Mouse (Mus musculus) MEL (cell line): ENCODE data around the gene Gp9. TPM values are rescaled to one million over a fixed set of nuclear protein-coding genes. Genes with fewer than 3 reads are reported as not detected.

Source experiments
- DNase-seq: peaks from one replicate; pipeline ENCODE4 v3.0.0; 2011; ENCODE audit warnings: low read depth, low spot score
- H3K27ac ChIP-seq: 2 replicates; pipeline ENCODE4 v1.5.1; 2012; ENCODE audit warnings: low read depth, mild to moderate bottlenecking, control low read depth, low read length, moderate library complexity; ENCODE audit not compliant: control insufficient read depth
- H3K27me3 ChIP-seq, 2 experiments: fragments of 150-350 bp in 1 of 2; sonication (generic) in 1 of 2; 2 replicates each; pipeline ENCODE4 v1.6.1; 2012; ENCODE audit warnings: low read length in 2 of 2, mild to moderate bottlenecking in 2 of 2, improper control_type of control experiment in 1 of 2, moderate library complexity in 1 of 2; ENCODE audit not compliant: insufficient read depth in 2 of 2, control insufficient read depth in 1 of 2
- H3K36me3 ChIP-seq, 2 experiments: 2 replicates each; pipeline ENCODE4 v1.6.1; 2012 to 2014; ENCODE audit warnings: low read length in 2 of 2, improper control_type of control experiment in 1 of 2, inconsistent platforms in 1 of 2, mild to moderate bottlenecking in 1 of 2; ENCODE audit not compliant: insufficient read depth in 2 of 2, control insufficient read depth in 1 of 2
- H3K4me1 ChIP-seq, 2 experiments: fragments of 150-350 bp in 1 of 2; sonication (generic) in 1 of 2; 2 replicates each; pipeline ENCODE4 v1.6.1; 2012; ENCODE audit warnings: low read length in 2 of 2, improper control_type of control experiment in 1 of 2, mild to moderate bottlenecking in 1 of 2; ENCODE audit not compliant: insufficient read depth in 2 of 2, control insufficient read depth in 1 of 2
- H3K4me3 ChIP-seq, 2 experiments: fragments of 150-350 bp in 1 of 2; sonication (generic) in 1 of 2; 2 replicates each; pipeline ENCODE4 v1.5.1; 2012; ENCODE audit warnings: low read depth in 2 of 2, low read length in 2 of 2, mild to moderate bottlenecking in 2 of 2, moderate library complexity in 2 of 2, control low read depth in 1 of 2, improper control_type of control experiment in 1 of 2; ENCODE audit not compliant: control insufficient read depth in 1 of 2, insufficient read depth in 1 of 2
- H3K79me2 ChIP-seq: 2 replicates; pipeline ENCODE4 v1.6.1; 2012; ENCODE audit warnings: mild to moderate bottlenecking, low read length, moderate library complexity; ENCODE audit not compliant: control insufficient read depth, poor library complexity, insufficient read depth
- H3K9ac ChIP-seq: 2 replicates; pipeline ENCODE4 v1.6.1; 2012; ENCODE audit warnings: low read depth, mild to moderate bottlenecking, control low read depth, low read length, moderate library complexity; ENCODE audit not compliant: control insufficient read depth, poor library complexity, severe bottlenecking
- H3K9me3 ChIP-seq: fragments of 150-350 bp; sonication (generic); replicated peaks from 2 replicates; pipeline ENCODE4 v1.6.1; 2012; ENCODE audit warnings: mild to moderate bottlenecking, low read length, improper control_type of control experiment, moderate library complexity; ENCODE audit not compliant: insufficient read depth
- CHD1 ChIP-seq: IDR thresholded peaks from 2 replicates; pipeline ENCODE4 v1.6.1; 2012; ENCODE audit warnings: low read depth, mild to moderate bottlenecking, inconsistent platforms, low read length, improper control_type of control experiment
- CHD2 ChIP-seq: IDR thresholded peaks from 2 replicates; pipeline ENCODE4 v1.6.1; 2011; ENCODE audit warnings: low read length, improper control_type of control experiment
- CTCF ChIP-seq, 3 experiments: IDR thresholded peaks in 2 of 3; conservative IDR thresholded peaks in 1 of 3; 2 replicates each; pipeline ENCODE4 v1.5.1; 2011 to 2012; ENCODE audit warnings: low read length in 3 of 3, low read depth in 2 of 3, mild to moderate bottlenecking in 2 of 3, improper control_type of control experiment in 1 of 3, inconsistent platforms in 1 of 3, mixed read lengths in 1 of 3, moderate library complexity in 1 of 3; ENCODE audit not compliant: control insufficient read depth in 1 of 3, insufficient read depth in 1 of 3, poor library complexity in 1 of 3, severe bottlenecking in 1 of 3
- ELF1 ChIP-seq: IDR thresholded peaks from 2 replicates; pipeline ENCODE4 v1.6.1; 2014; ENCODE audit warnings: low read depth, mild to moderate bottlenecking, inconsistent platforms, low read length, improper control_type of control experiment, moderate library complexity
- EP300 ChIP-seq, 2 experiments: IDR thresholded peaks; 2 replicates each; pipeline ENCODE4 v1.6.1; 2011; ENCODE audit warnings: improper control_type of control experiment in 2 of 2, low read length in 2 of 2, low read depth in 1 of 2, mild to moderate bottlenecking in 1 of 2
- ETS1 ChIP-seq: IDR thresholded peaks from 2 replicates; pipeline ENCODE4 v1.6.1; 2012; ENCODE audit warnings: low read depth, mild to moderate bottlenecking, inconsistent platforms, low read length, improper control_type of control experiment, moderate library complexity
- GABPA ChIP-seq: IDR thresholded peaks from 2 replicates; pipeline ENCODE4 v1.6.1; 2012; ENCODE audit warnings: low read depth, mild to moderate bottlenecking, inconsistent platforms, low read length, improper control_type of control experiment, moderate library complexity
- HCFC1 ChIP-seq: IDR thresholded peaks from 2 replicates; pipeline ENCODE4 v1.6.1; 2012; ENCODE audit warnings: low read depth, mild to moderate bottlenecking, inconsistent platforms, low read length, improper control_type of control experiment, moderate library complexity
- JUND ChIP-seq: IDR thresholded peaks from 2 replicates; pipeline ENCODE4 v1.6.1; 2011; ENCODE audit warnings: low read depth, mild to moderate bottlenecking, improper control_type of control experiment, low read length
- KAT2A ChIP-seq: conservative IDR thresholded peaks from 2 replicates; pipeline ENCODE4 v1.6.1; 2012; ENCODE audit warnings: low read depth, low read length, improper control_type of control experiment, inconsistent platforms
- MAFK ChIP-seq: IDR thresholded peaks from 2 replicates; pipeline ENCODE4 v1.6.1; 2011; ENCODE audit warnings: low read depth, mild to moderate bottlenecking, low read length, improper control_type of control experiment, borderline replicate concordance
- MAZ ChIP-seq: IDR thresholded peaks from 2 replicates; pipeline ENCODE4 v1.6.1; 2012; ENCODE audit warnings: low read depth, mild to moderate bottlenecking, inconsistent platforms, low read length, improper control_type of control experiment
- MEF2A ChIP-seq: IDR thresholded peaks from 2 replicates; pipeline ENCODE4 v1.6.1; 2014; ENCODE audit warnings: low read depth, mild to moderate bottlenecking, inconsistent platforms, low read length, improper control_type of control experiment; ENCODE audit not compliant: poor library complexity, insufficient replicate concordance, severe bottlenecking; ENCODE audit errors: extremely low read depth
- MXI1 ChIP-seq: IDR thresholded peaks from 2 replicates; pipeline ENCODE4 v1.6.1; 2011; ENCODE audit warnings: mild to moderate bottlenecking, low read depth, low read length, improper control_type of control experiment
- MYB ChIP-seq: IDR thresholded peaks from 2 replicates; pipeline ENCODE4 v1.6.1; 2011; ENCODE audit warnings: mild to moderate bottlenecking, low read depth, low read length, improper control_type of control experiment
- POLR2AphosphoS5 ChIP-seq: IDR thresholded peaks from 2 replicates; pipeline ENCODE4 v1.6.1; 2012; ENCODE audit warnings: low read depth, borderline replicate concordance, mild to moderate bottlenecking, inconsistent platforms, low read length, moderate library complexity, mixed read lengths
- RAD21 ChIP-seq: IDR thresholded peaks from 2 replicates; pipeline ENCODE4 v1.6.1; 2011; ENCODE audit warnings: mild to moderate bottlenecking, low read depth, low read length, improper control_type of control experiment
- SIN3A ChIP-seq: IDR thresholded peaks from 2 replicates; pipeline ENCODE4 v1.6.1; 2012; ENCODE audit warnings: low read length, improper control_type of control experiment, inconsistent platforms
- UBTF ChIP-seq: IDR thresholded peaks from 2 replicates; pipeline ENCODE4 v1.6.1; 2012; ENCODE audit warnings: low read depth, mild to moderate bottlenecking, inconsistent platforms, low read length, improper control_type of control experiment, moderate library complexity, borderline replicate concordance; ENCODE audit not compliant: insufficient read depth
- USF2 ChIP-seq, 2 experiments: IDR thresholded peaks; 2 replicates each; pipeline ENCODE4 v1.6.1; 2011 to 2012; ENCODE audit warnings: improper control_type of control experiment in 2 of 2, low read length in 2 of 2, borderline replicate concordance in 1 of 2, inconsistent platforms in 1 of 2, low read depth in 1 of 2, mild to moderate bottlenecking in 1 of 2; ENCODE audit not compliant: insufficient read depth in 1 of 2
- ZKSCAN1 ChIP-seq: IDR thresholded peaks from 2 replicates; pipeline ENCODE4 v1.6.1; 2012; ENCODE audit warnings: low read depth, mild to moderate bottlenecking, inconsistent platforms, low read length, improper control_type of control experiment, moderate library complexity
- ZNF384 ChIP-seq: IDR thresholded peaks from 2 replicates; pipeline ENCODE4 v1.6.1; 2012; ENCODE audit warnings: low read depth, mild to moderate bottlenecking, inconsistent platforms, low read length, improper control_type of control experiment
- polyA plus RNA-seq, 2 experiments: library from polyadenylated mRNA; stranded (reverse) in 1 of 2; unstranded in 1 of 2; fragments of >175 nt in 1 of 2; fragments of >200 nt in 1 of 2; gene quantifications; 2 replicates each; pipeline versions ENCODE4 v1.2.1 to v1.2.4; 2012; ENCODE audit warnings: low replicate concordance in 2 of 2, low read depth in 1 of 2; ENCODE audit not compliant: insufficient read length in 2 of 2, insufficient read depth in 1 of 2, missing spikeins in 1 of 2
- total RNA-seq: library from RNA; depleted of rRNA; stranded (reverse); fragments of 300-350 nt; gene quantifications from 2 replicates; pipeline ENCODE4 v1.2.3, GENCODE M21; 2012

Gene Gp9
- total and polyA plus RNA-seq, 3 experiments, result 3.9 to 11.1 TPM; not detected in 1

- Histone ChIP-seq H3K9ac (no peak overlapping the region), H3K27ac (no peak overlapping the region), H3K79me2 (no peaks in the 10 kb centered on the region), H3K9me3 (no peaks in the 10 kb centered on the region), H3K4me1 (no peaks in the 10 kb centered on the region), H3K36me3 (peaks cover 0 to 2% of the 10 kb centered on the region in 2 experiments; a peak in 2 of 4 replicates), H3K4me3 (no peak overlapping the region), H3K27me3 (no peaks in the 10 kb centered on the region; a peak in 1 of 4 replicates)
- DNase-seq, result no peak
- TF ChIP-seq MEF2A (no peak), UBTF (no peak), MXI1 (no peak), HCFC1 (no peak), POLR2AphosphoS5 (no peak), CHD1 (no peak)
Observed at GRCm38 (mm10) chr6:87759850-87760249, 18.0 kb upstream of the Gp9 start.

GRCm38 (mm10) chr6:87762161-87762560, 15.7 kb upstream of the Gp9 start:
- Histone ChIP-seq H3K4me3 (no peak overlapping the region), H3K27me3 (no peaks in the 10 kb centered on the region), H3K79me2 (no peaks in the 10 kb centered on the region), H3K27ac (no peak overlapping the region), H3K36me3 (peaks cover 0 to 2% of the 10 kb centered on the region in 2 experiments; a peak in 2 of 4 replicates), H3K4me1 (no peaks in the 10 kb centered on the region), H3K9me3 (no peaks in the 10 kb centered on the region), H3K9ac (no peak overlapping the region)
- TF ChIP-seq ELF1 (no peak), USF2 (IDR thresholded peaks at IDR 0.05; ENCODE audit: borderline replicate concordance in 1 of 2, insufficient read depth in 1 of 2, low read depth in 1 of 2, low read length in 2 of 2) (no peak), JUND (no peak)
- no peak for DNase-seq

GRCm38 (mm10) chr6:87763376-87764280, 14.2 kb upstream of the Gp9 start:
- Histone ChIP-seq H3K27ac (no peak overlapping the region), H3K9ac (no peak overlapping the region), H3K36me3 (peaks cover 0 to 2% of the 10 kb centered on the region in 2 experiments; a peak in 2 of 4 replicates), H3K4me1 (peaks cover 0 to 2% of the 10 kb centered on the region in 2 experiments; a peak in 1 of 4 replicates), H3K27me3 (no peaks in the 10 kb centered on the region), H3K9me3 (no peaks in the 10 kb centered on the region), H3K79me2 (no peaks in the 10 kb centered on the region), H3K4me3 (no peak overlapping the region)
- peak; percentile 74 for DNase-seq
- TF ChIP-seq ELF1 (no peak), ZNF384 (no peak), RAD21 (peak; percentile 91), CTCF (IDR thresholded peaks at IDR 0.05 in 2 of 3, conservative IDR thresholded peaks at IDR 0.05 in 1 of 3; ENCODE audit: control insufficient read depth in 1 of 3, insufficient read depth in 1 of 3, low read depth in 2 of 3, low read length in 3 of 3, poor library complexity in 1 of 3, severe bottlenecking in 1 of 3) (peak; percentile 43 to 89 (median 78)), MAFK (no peak), MAZ (no peak), KAT2A (no peak), MXI1 (no peak), CHD2 (no peak), GABPA (no peak), JUND (no peak), ETS1 (no peak), EP300 (IDR thresholded peaks at IDR 0.05; ENCODE audit: low read depth in 1 of 2, low read length in 2 of 2) (peak; percentile 39 to 50; a peak in 1 of 4 replicates), MYB (no peak), POLR2AphosphoS5 (no peak), ZKSCAN1 (no peak), SIN3A (no peak)
